Mouse (Mus musculus) midbrain, embryonic 10.5 days (tissue): ENCODE measurements around the gene Spryd4. TPM values are rescaled to one million over a fixed set of nuclear protein-coding genes. Genes with fewer than 3 reads are reported as not detected.
"Not testable (repeated sequence)": the region's sequence is repeated elsewhere in the genome, so short reads cannot be mapped to it uniquely, and the experiment has no call there.

ENCODE experiments used
- DNase-seq: peaks from one replicate; pipeline ENCODE4 v3.0.0-alpha.2; 2017; ENCODE audit warnings: low spot score
- H3K27ac ChIP-seq: fragments of 300-500 bp; sonication (generic); replicated peaks from 2 replicates; pipeline ENCODE4 v1.5.1; 2016; ENCODE audit warnings: mild to moderate bottlenecking
- H3K27me3 ChIP-seq: fragments of 300-500 bp; sonication (generic); 2 replicates; pipeline ENCODE4 v1.6.1; 2016; ENCODE audit warnings: low read depth, mild to moderate bottlenecking; ENCODE audit not compliant: poor library complexity, severe bottlenecking
- H3K36me3 ChIP-seq: fragments of 300-500 bp; sonication (generic); 2 replicates; pipeline ENCODE4 v1.6.1; 2016; ENCODE audit warnings: mild to moderate bottlenecking, moderate library complexity
- H3K4me1 ChIP-seq: fragments of 300-500 bp; sonication (generic); 2 replicates; pipeline ENCODE4 v1.6.1; 2016
- H3K4me3 ChIP-seq: fragments of 300-500 bp; sonication (generic); 2 replicates; pipeline ENCODE4 v1.5.1; 2016; ENCODE audit warnings: mild to moderate bottlenecking, moderate library complexity
- H3K9me3 ChIP-seq: fragments of 300-500 bp; sonication (generic); replicated peaks from 2 replicates; pipeline ENCODE4 v1.6.1; 2016; ENCODE audit warnings: mild to moderate bottlenecking
- WGBS: fragments of 180-500 bp; shearing (Covaris S2); methylation state at CpG from one replicate; pipeline ENCODE4 v1.1.7; 2016; 5-methylcytosine and 5-hydroxymethylcytosine counted together
- polyA plus RNA-seq: library from polyadenylated mRNA; unstranded; fragments of >200 nt; fragmentation: Nextera tagmentation; extraction: Ambion mirVana; gene quantifications from 2 replicates; pipeline ENCODE4 v1.2.1, GENCODE M21; 2016

Gene Spryd4
- 28.3 and 32.7 TPM in 2 replicates for polyA plus RNA-seq

GRCm38 (mm10) chr10:128211390-128212108 lies at the start of gene Spryd4:
Spryd4 (minus strand) TSS chr10:128211807.
- H3K36me3 ChIP-seq, result peaks cover 22% of the 10 kb centered on the region
- peaks cover 20% of the 10 kb centered on the region for H3K4me1 ChIP-seq
- H3K27ac ChIP-seq, result peak within 1 kb of the TSS; percentile 85
- H3K27me3 ChIP-seq, result peaks cover 23% of the 10 kb centered on the region
- DNase-seq, result peak; percentile 93
- no peaks in the 10 kb centered on the region for H3K9me3 ChIP-seq
- under 1% methylated on average over 30 of the region's 30 CpGs for WGBS
- H3K4me3 ChIP-seq, result peak within 1 kb of the TSS; percentile 76

DNA sequence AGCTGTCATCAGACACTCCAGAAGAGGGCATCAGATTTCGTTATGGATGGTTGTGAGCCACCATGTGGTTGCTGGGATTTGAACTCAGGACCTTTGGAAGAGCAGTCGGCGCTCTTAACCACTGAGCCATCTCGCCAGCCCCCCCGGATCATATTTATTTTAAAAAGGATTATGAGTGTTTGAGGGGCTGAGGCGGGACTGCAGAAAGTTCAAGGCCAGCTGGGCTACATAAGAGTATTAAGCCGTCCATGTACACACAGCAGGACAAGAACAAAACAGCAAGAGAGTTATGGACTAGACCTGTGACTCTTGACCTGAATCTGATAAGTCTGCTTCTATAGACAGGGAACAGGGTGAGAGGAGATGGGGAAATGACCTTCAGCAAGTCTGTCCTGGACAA lies 48.8 kb upstream of the Spryd4 start:
- not testable (repeated sequence) for H3K27me3 ChIP-seq, H3K27ac ChIP-seq, DNase-seq, H3K4me1 ChIP-seq, H3K9me3 ChIP-seq, H3K36me3 ChIP-seq, H3K4me3 ChIP-seq
- WGBS, result 87% methylated on average over 7 of the region's 7 CpGs

DNA sequence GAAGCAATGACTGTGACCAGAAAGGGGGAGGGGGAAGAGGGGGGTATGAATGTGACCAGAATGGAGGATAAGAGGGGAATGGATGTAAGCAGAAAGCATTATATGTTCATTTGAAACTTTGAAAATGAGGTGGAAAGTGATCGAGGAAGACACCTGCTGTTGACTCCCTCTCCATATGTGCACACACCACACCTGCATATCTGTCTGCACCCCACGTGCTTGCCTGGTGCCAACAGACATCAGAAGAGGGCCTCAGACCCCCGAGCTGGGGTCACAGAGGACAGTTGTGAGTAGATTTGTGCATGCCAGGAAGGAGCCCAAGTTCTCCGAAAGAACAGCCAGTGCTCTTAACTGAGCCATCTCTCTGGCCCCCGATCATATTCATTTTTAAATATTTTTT lies 48.3 kb upstream of the Spryd4 start:
- Histone ChIP-seq H3K9me3 (no peaks in the 10 kb centered on the region), H3K36me3 (no peaks in the 10 kb centered on the region), H3K4me3 (no peak overlapping the region), H3K4me1 (no peaks in the 10 kb centered on the region), H3K27ac (no peak overlapping the region), H3K27me3 (no peaks in the 10 kb centered on the region)
- DNase-seq, result no peak
- 88% methylated on average over 5 of the region's 5 CpGs for WGBS

GRCm38 (mm10) chr10:128258953-128259352 lies 47.3 kb upstream of the Spryd4 start:
- no peak overlapping the region for H3K27ac ChIP-seq
- 89% methylated on average over 4 of the region's 4 CpGs for WGBS
- H3K9me3 ChIP-seq, result no peaks in the 10 kb centered on the region
- H3K27me3 ChIP-seq, result no peaks in the 10 kb centered on the region
- no peaks in the 10 kb centered on the region for H3K4me1 ChIP-seq
- H3K36me3 ChIP-seq, result no peaks in the 10 kb centered on the region
- H3K4me3 ChIP-seq, result no peak overlapping the region
- DNase-seq, result no peak

GRCm38 (mm10) chr10:128256328-128256727 lies 44.7 kb upstream of the Spryd4 start:
- H3K4me1 ChIP-seq, result no peaks in the 10 kb centered on the region
- peaks cover 26% of the 10 kb centered on the region for H3K36me3 ChIP-seq
- 92% methylated on average over 8 of the region's 8 CpGs for WGBS
- no peaks in the 10 kb centered on the region for H3K9me3 ChIP-seq
- H3K27ac ChIP-seq, result no peak overlapping the region
- DNase-seq, result no peak
- H3K27me3 ChIP-seq, result no peaks in the 10 kb centered on the region
- H3K4me3 ChIP-seq, result no peak overlapping the region

- Histone ChIP-seq H3K4me1 (no peaks in the 10 kb centered on the region), H3K9me3 (no peaks in the 10 kb centered on the region), H3K27ac (no peak overlapping the region), H3K36me3 (peaks cover 30% of the 10 kb centered on the region), H3K27me3 (no peaks in the 10 kb centered on the region), H3K4me3 (no peak overlapping the region)
- no peak for DNase-seq
- WGBS, result 91% methylated on average over 8 of the region's 8 CpGs
Measured at GRCm38 (mm10) chr10:128255925-128256324, 44.3 kb upstream of the Spryd4 start.

- Histone ChIP-seq H3K27ac (no peak within 1 kb of the TSS), H3K4me1 (no peaks in the 10 kb centered on the region), H3K36me3 (peaks cover 51% of the 10 kb centered on the region), H3K27me3 (no peaks in the 10 kb centered on the region), H3K4me3 (no peak within 1 kb of the TSS), H3K9me3 (no peaks in the 10 kb centered on the region)
- 91% methylated on average over 4 of the region's 4 CpGs for WGBS
- DNase-seq, result no peak
Measured at GRCm38 (mm10) chr10:128253677-128254255, 42.2 kb upstream of the Spryd4 start, which contains the start of gene Apon. Apon (plus strand) TSS chr10:128254096.

GRCm38 (mm10) chr10:128250565-128250964 lies 39.0 kb upstream of the Spryd4 start:
- DNase-seq, result no peak
- Histone ChIP-seq H3K36me3 (peaks cover 83% of the 10 kb centered on the region), H3K4me1 (no peaks in the 10 kb centered on the region), H3K9me3 (no peaks in the 10 kb centered on the region), H3K27ac (no peak overlapping the region), H3K4me3 (no peak overlapping the region), H3K27me3 (no peaks in the 10 kb centered on the region)
- WGBS, result 96% methylated on average over 13 of the region's 13 CpGs

DNA sequence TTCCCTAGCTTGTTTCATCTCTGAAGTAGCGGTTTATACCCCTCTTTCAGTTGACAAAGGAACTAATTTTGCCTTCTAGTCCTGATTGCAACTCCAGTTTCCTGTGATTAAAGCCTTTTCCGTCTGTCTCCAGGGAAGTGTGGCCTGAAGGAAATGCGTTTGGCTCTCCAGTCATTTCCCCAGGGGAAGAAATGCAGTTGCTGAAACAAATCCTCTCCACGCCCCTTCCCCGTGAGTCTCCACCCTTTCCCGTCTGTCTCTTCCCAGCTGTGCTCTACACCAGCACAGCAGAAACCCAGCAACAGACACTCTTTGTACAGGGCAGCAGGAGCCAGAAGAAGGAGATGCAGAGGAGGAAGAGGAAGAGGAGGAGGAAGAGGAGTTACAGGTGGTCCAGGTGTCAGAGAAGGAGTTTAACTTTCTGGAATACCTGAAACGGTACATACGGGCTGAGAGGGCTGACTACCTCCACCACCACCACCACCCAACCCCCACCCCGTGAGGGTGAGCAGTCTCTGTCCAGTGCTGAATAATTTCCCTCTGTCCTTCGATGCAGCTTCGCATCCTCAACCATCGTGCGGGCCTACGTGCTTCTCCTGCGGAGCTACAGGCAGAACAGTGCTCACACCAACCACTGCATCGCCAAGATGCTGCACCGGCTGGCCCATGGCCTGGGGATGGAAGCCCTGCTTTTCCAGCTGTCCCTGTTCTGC lies 35.6 kb upstream of the Spryd4 start:
- peaks cover 100% of the 10 kb centered on the region for H3K36me3 ChIP-seq
- no peak for DNase-seq
- H3K27ac ChIP-seq, result no peak overlapping the region

GRCm38 (mm10) chr10:128244121-128244520 lies 32.5 kb upstream of the Spryd4 start:
- H3K4me1 ChIP-seq, result no peaks in the 10 kb centered on the region
- no peak for DNase-seq
- WGBS, result 95% methylated on average over 15 of the region's 15 CpGs
- H3K36me3 ChIP-seq, result peaks cover 100% of the 10 kb centered on the region
- H3K4me3 ChIP-seq, result no peak overlapping the region
- H3K27ac ChIP-seq, result no peak overlapping the region
- H3K9me3 ChIP-seq, result no peaks in the 10 kb centered on the region
- no peaks in the 10 kb centered on the region for H3K27me3 ChIP-seq

More for the DNA sequence above, 35.6 kb upstream of the Spryd4 start:
- 89% methylated on average over 17 of the region's 17 CpGs for WGBS
- no peaks in the 10 kb centered on the region for H3K4me1 ChIP-seq
- H3K4me3 ChIP-seq, result no peak overlapping the region
- H3K27me3 ChIP-seq, result no peaks in the 10 kb centered on the region
- no peaks in the 10 kb centered on the region for H3K9me3 ChIP-seq

DNA sequence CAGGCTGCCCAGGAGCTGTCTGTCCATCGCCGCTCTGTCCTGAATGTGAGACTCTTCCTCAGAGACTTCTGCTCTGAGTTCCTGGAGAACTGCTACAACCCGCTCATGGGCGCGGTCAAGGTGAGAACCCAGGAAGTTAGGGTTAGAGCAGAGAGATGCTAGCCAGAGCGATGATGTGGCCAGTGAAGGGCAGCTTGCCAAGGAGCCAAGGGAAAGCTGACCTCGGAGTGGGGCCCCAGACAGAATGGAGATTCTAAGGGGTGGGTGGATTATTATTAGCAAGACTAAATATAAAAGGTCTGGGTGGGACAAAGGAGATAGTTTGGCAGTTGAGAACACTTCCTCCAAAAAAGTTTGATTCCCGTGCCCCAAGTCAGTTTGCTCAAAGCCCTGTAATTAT lies 31.6 kb upstream of the Spryd4 start:
- Histone ChIP-seq H3K9me3 (no peaks in the 10 kb centered on the region), H3K4me1 (0 out of 2 replicates have a peak, but pooled peaks cover under 1% of the 10 kb centered on the region), H3K4me3 (no peak overlapping the region), H3K27me3 (no peaks in the 10 kb centered on the region), H3K36me3 (peaks cover 98% of the 10 kb centered on the region), H3K27ac (no peak overlapping the region)
- WGBS, result 98% methylated on average over 8 of the region's 8 CpGs
- no peak for DNase-seq

- no peaks in the 10 kb centered on the region for H3K27me3 ChIP-seq
- WGBS, result 94% methylated on average over 18 of the region's 18 CpGs
- no peaks in the 10 kb centered on the region for H3K9me3 ChIP-seq
- H3K36me3 ChIP-seq, result peaks cover 78% of the 10 kb centered on the region
- peaks cover 12% of the 10 kb centered on the region for H3K4me1 ChIP-seq
- no peak overlapping the region for H3K4me3 ChIP-seq
- H3K27ac ChIP-seq, result no peak overlapping the region
- no peak for DNase-seq
Measured at GRCm38 (mm10) chr10:128240131-128240530, 28.5 kb upstream of the Spryd4 start.

- Histone ChIP-seq H3K27ac (no peak overlapping the region), H3K4me3 (no peak overlapping the region), H3K27me3 (no peaks in the 10 kb centered on the region), H3K4me1 (peaks cover 16% of the 10 kb centered on the region), H3K36me3 (peaks cover 77% of the 10 kb centered on the region), H3K9me3 (no peaks in the 10 kb centered on the region)
- 94% methylated on average over 4 of the region's 4 CpGs for WGBS
- DNase-seq, result no peak
Measured at GRCm38 (mm10) chr10:128239140-128239539, 27.5 kb upstream of the Spryd4 start.
